Mouse (Mus musculus) adrenal gland (tissue): ENCODE measurements around the gene Ampd3.

Source experiments
- intact Hi-C: fragments of 180-260 bp; cut with DNase I; formaldehyde crosslinking; loops from one replicate; pipeline ENCODE4 v1.15.1; 2025
- long read RNA-seq, 2 experiments: library from polyadenylated mRNA; unstranded; transcript quantifications; one replicate each; pipeline ENCODE4 v2.0.0; 2020; ENCODE audit warnings: borderline replicate concordance in 1 of 2; ENCODE audit not compliant: insufficient replicate concordance in 1 of 2

The Ampd3 gene
- long read RNA-seq, experiment 1, partial matches to known transcripts = 3 of 8 reads
- long read RNA-seq, experiment 1, other reads (novel, unspliced or antisense) = 4 of 8 reads
- long read RNA-seq, experiment 2, partial matches to known transcripts = 7 of 7 reads
- long read RNA-seq, experiment 2, other reads (novel, unspliced or antisense) = 0 of 7 reads

DNA sequence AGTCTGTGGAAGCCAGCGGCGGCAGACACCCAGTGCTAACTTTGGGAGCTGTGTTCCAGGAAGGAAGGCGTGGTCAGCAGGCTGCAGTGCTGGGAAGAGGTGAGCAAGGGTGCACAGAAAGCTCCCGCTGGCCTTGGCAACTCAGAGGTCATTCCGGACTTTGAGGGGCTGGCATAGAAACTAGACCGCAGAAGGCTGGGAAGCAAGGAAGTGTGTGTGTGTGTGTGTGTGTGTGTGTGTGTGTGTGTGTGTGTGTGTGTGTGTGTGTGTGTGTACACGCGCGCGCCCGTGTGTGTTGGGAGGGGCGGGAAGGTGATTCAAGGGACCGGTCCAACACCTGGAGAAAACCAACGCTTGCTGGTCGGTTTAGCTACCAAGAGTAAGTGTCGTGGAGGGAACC lies at the start of gene Ampd3:
TSS of gene Ampd3 (plus strand) at position 206 of the 400 bp plus-strand sequence.
- intact Hi-C loops = no loop called here

DNA sequence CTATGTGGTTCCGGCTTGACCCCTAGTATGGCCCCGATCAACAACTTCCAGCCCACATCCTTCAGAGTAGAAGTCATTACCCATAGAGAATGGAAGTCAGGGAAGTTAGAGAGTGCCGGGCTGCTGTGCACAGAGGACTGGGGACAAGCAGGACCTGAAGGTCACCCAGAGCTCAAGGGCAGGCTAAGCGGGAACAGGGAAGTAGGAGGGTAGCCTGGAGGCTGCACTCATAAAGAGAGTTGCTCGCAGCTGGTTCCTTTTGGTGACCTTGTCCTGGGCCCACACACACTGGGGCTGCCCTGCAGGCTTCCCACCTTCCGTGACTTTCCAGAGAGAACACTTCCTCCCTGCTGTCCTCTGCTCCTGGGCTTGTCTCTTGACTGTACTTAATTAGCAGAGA lies 49.5 kb upstream of the Ampd3 start:
- intact Hi-C loops = no loop called here

DNA sequence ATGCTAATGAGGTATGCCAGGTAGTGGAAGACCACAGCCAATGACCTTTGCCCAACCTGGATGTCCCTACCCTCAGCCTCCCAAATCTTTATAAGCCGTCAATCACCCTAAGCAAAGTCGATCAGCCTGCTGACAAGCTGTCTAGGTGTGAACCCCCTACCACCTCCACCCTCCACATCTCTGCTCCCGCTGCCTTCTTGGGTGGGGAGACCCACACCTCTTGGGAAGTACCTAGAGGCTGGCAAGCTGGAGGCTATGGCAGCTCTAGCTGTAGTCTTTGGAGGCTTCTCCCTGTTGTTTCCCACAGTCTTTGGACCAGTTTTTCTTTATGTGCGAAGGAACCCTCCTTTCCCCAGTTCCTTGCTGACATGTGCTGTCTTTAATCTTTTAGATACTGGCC lies 48.1 kb upstream of the Ampd3 start:
- intact Hi-C loops = loop anchor here (5.0 kb wide), 1 partner anchor 217 kb away; no protein-coding TSS in a partner anchor

DNA sequence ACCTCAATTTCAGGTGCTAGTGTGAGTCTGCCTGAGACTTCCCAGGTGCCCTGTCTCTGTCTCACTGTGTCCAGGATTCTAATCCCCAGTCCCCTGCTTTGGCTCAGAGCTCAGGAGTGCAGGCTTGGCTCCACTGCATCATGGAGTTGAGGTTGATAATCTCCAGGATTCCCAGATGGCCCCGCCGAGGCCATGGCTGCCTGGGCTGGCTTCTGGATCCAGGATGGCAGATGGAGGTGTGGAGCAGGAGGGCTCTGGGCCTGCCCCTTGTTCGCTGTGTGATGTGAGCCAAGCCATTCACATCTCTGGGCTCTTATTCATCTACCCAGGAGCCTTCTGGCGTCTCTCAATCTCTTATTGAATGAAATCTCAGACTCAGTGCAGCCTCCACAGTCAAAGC lies 45.8 kb upstream of the Ampd3 start:
- intact Hi-C loops = loop anchor here (5.0 kb wide), 1 partner anchor 215 kb away; no protein-coding TSS in a partner anchor

DNA sequence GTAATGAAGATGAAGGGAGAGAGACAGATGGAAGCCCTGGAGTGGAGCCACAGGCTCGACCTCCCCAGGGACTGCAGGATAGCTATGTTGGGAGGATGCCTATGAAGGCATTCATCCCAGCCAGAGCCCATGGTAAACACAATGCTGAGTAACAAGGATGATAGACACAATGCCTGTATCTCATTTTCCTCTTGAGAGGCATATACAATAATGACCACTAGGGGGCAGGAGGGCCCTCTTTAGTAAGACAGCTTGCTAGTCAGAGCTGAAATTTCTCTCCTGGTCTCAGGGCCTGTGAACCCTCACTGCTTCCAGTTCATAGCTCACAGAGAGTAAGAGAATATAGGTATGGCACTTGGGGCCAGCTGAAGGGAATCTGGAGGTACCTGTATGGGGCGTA lies 41.0 kb upstream of the Ampd3 start:
- intact Hi-C loops = loop anchor here (1.0 to 2.0 kb wide), 2 partner anchors 74 to 288 kb away; no protein-coding TSS in a partner anchor

DNA sequence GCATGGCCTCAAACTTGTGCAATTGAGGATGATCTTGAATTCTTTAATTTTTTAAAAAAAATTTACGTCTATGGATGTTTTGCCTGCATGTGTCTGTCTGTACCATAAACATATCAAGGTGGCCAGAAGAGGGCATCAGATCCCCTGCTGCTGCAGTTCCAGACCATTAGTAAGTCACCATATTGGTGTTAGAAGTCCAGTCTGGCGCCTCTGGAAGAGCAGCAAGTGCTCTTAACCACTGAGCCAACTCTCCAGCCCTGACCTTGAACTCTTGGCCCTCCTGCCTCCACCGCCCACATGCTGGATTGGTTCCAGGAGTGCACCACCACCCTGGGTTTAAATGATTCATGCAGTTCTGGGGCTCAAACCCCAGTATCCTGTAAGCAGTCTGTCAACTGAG lies 39.1 kb upstream of the Ampd3 start:
- intact Hi-C loops = no loop called here

DNA sequence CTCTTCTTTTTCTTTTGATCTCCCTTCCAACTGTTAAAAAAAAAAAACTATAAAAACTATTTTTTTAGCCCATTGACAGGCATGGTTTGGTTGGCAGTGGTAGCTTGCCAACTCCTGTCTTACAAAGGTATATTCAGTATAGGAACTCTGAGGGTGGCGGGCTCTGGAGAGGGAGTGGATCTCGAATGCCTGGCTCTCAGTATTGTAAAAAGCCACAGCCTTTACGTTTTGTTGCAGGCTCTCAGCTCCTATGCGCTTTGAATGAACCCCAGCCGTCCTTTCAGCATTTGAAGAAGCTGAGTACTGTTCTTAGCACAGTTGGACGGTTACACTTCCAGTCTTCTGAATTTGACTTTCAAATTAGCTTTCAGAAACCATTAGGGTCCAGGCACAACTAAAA lies 38.7 kb upstream of the Ampd3 start:
- intact Hi-C loops = no loop called here

DNA sequence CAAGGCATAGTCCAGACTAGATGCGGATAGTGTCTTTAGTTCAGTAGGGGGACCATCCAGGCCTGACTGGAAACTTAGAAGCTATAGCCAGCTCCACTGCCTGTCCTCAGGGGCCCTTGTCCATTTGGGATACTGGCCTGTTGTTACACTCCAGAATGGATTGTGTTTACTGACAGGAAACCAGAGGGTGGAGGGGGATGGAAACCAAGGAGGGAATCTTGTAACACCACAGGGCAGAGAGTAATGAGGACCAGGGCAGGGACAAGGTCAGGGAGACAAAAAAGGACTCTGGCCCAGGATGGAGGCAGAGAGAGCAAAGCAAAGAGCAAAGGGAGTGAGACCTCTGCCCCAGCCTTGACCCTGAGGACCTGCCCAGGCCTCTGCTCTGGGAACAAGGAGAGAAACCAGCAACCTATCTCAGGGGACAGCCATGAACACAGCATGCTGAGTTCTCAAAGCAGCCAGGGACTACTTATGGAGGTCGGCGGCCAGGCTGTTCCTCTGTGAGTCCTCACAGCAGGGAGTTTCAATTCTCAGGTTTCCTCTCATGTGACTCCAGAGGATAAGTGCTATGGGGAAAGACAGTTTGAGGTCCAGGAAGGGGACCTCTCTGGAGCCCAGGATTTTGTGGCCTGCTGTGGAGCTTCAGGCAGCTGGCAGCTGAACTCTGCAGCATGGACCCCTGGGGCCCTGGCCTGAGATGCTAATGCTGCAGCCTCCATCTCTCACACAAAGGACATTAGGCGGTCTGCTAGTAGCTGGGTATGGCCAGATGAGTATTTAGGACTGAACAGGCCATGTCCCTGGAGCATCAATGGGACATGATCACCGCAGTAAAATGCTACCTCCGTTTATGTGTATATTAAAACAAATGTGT lies 36.7 kb upstream of the Ampd3 start:
- intact Hi-C loops = no loop called here

DNA sequence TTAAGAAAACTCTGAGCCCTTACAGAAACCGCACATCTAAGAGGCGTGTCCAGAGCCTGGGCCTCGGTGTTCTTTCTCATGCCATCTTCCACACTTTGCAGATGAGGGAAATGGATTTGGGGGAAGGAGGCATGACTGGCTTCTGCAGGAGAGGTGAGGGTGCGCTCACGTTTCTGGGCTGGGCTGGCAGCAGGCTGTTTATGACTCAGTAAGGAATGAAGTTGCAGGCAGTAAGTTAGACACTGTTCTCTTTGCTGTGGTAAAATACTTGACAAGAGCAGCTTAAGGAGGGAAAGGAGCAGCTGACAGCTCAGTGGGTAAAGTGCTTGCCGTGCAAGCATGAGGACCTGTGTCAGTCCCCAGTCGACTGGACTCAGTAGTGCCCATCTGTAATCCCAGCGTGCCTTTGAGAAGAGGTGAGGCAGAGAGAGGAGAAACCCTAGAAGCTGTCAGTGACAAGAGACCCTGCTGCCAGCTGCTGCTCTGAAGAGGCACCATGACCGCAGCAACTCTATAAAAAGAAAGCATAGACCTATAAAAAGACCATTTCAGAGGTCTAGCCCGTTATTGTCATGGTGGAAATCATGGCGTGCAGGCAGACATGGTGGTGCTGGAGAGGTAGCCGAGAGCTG lies 35.9 kb upstream of the Ampd3 start:
- intact Hi-C loops = no loop called here

DNA sequence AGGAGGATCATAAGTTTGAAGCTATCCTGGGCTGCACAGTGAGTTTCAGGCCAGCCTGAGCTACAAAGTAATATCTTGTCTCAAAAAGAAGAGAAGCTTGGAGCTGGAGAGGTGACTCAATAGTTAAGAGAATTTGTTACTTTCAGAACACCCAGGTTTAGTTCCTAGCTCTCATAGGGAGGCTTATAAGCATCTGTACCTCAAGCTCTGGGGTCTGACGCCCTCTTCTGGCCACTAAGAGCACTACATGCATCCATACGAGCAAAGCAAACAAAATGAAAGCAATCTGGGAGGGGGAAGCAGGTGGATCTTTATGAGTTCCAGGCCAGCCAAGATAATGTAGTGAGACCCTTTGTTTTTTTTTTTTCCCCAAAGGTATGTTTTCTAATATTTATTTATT lies 31.1 kb upstream of the Ampd3 start:
- intact Hi-C loops = no loop called here

DNA sequence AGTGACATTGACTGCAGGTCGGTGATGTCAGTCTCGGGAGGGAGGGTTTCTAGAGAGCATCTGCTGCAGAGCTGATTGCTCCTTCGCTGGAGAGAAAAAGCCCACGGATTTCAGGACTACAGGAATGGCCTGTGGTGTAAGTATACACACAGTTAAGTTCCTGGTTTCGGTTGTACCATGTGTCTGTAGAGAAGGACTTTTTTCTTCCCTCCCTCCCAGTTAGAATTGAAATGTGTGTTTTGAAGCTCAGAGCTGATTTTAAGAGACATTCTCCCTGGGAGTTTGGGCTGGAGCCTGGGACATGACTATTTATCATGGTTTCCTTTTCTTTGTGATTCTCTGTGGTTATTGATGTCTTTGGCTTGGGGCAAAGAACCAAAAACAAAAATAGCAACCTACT lies 28.2 kb upstream of the Ampd3 start:
- intact Hi-C loops = no loop called here

DNA sequence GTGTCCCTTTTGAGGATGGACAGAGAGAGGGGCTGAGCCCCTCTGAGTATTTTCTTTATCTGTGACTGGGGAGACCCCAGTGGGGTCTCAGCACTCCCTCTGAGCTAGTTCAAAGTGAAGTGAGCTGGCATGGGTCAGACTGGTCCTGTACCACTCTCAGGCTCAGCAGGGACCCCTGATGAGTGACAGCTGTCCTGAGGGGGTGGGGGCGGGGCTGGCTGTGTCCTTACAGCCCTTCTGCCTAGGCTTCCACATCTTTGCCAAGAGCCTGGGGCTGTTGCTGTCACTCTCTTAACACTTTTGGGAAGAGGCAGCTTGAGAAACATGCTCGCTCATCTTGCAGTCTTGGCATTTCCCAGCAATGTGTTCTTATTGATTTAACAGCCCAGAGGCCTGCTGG lies 27.8 kb upstream of the Ampd3 start:
- intact Hi-C loops = no loop called here

DNA sequence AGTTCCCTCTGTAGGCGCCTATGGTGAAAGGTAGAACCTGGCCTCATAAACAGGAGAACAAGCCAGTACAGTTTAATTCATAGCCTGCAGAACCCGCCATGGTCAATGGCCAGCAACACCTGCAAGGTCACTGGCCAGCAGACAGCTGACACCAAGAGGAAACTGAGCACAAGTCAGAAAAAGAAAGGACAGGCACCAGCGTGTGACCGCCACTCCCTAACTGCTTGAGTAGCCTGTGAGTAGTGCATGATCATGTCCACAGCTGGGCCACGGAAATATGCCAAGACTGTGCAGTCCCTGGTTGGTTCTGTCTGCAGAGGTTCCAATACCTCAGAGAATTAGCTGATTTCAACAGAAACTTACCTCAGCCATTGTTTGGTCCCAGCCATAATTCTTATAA lies 26.0 kb upstream of the Ampd3 start:
- intact Hi-C loops = no loop called here

DNA sequence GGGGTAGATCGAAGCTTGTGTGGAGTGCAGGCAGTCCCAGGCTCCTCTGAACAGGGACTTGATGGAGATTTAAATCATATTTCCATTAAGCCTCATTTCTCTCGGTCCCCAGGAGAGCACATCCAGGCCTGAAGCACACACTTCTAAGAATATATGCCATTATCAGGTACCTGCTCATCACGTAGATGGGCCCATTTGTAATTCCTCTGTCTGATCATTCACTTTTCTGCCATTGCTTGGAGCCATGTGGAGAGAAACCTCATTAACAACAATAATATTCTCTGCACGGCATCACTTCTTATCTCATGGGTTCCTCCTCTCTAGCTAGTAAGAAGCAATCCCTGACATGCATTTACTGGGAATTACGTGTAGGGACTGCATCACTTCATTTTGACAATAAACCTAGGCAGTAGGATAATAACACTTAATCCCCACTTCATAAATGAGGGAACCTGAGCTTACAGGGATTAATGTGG lies 21.9 kb upstream of the Ampd3 start:
- intact Hi-C loops = no loop called here

DNA sequence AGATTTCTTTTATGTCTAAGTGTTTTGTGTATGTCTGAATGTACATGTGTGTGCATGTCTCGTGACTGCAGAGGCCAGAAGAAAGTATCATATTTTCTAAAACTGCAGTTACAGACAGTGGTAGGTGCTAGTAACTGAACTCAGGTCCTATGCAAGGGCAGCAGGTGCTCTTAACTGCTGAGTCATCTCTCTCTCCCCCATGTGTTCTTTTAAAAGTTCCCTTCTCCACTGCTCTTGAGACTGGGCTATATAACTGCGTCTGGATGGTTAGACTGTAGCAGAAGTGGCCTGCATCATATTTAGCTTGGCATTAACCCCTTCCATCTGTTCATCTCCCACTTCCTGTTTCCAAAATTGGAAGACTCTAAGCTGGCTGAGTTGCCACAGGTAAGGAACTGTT lies 21.2 kb upstream of the Ampd3 start:
- intact Hi-C loops = no loop called here

DNA sequence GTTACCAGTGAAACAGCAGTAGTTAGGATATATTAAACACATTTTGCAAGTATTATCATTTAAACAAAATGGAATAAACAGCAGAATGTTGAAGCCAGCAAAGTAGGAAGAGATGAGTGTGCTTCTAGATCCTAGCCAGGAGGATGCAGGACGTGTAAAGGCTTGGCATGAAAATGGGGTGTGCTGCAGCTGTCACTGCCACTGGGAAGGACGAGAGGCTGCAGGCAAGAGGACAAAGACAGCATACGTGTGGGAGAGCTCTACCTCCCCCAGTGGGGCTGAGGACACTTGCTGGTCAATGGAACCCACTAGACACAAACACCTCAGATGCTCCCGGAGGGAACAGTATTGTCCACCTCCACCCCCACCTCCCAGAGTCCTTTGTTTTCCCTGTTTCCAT lies 17.2 kb upstream of the Ampd3 start:
- intact Hi-C loops = no loop called here

DNA sequence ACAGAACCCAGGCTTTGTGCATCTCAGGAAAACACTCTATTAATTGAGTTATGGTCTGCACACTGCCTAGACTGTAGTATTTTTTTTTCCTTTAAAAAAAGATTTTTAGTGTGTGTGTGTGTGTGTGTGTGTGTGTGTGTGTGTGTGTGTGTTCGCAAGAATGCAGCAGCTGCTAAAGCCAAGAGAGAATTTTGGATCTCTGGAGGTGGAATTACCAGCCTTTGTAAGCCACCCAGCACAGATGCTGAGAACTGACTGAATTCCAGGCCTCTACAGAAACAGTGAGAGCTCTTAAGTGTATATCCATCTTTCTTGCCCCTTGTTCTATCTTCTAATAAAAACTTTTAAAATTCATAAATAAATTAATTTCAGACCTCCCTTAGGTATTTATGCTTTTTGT lies 16.4 kb upstream of the Ampd3 start:
- intact Hi-C loops = no loop called here

DNA sequence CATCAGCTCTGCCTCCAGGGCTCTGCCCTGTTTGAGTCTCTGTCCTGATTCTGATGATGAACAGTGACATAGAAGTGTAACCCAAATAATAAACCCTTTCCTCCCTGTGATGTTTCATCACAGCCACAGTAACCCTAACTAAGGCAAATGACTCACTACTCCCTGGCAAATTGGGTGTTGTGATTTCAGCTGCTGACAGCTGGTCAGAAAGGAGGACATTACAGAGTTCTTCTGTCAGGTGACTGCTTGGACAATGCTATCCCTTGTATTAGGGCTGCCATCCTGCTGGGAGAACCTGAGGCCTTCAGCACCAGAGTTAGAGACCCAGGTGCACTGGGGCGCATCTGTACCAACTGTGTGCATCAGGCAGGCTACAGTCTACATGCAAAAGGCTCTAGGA lies 14.7 kb upstream of the Ampd3 start:
- intact Hi-C loops = no loop called here

DNA sequence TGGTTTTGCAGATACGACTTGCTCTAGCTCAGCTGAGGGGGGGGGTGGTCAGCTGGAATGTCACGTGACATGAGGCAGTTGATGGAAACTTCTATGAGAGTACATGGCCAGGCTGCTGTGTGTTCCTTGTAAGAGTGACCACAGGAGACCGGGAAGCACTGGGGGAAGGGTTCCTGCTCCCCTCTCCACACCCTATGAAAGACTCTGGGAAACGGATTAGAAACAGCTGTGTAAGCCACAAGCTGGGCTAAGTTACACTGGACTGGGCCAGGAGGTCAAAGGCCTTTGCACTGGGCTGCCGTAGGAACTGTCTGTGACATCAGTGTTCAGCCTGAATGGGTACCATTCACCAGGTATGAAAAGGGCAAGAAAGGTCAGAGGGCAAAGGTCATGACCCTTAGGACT lies 14.1 kb upstream of the Ampd3 start:
- intact Hi-C loops = no loop called here

DNA sequence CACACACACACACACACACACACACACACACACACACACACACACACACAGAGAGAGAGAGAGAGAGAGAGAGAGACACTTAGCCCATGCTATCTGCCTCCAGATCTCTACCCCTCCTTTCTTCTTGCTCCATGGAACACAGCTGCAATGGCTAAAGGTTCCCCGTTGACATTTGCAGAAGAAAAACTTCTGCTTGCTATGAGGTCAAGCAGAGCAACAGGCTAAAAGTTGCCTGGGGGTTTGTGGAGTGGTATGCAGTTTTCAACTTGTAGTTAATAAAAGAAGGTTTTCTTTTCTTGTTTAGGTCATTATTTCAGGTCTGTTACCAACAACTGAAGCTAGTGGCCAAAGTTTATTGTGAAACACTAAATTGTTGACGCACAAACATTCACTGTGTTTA lies 11.6 kb upstream of the Ampd3 start:
- intact Hi-C loops = no loop called here

DNA sequence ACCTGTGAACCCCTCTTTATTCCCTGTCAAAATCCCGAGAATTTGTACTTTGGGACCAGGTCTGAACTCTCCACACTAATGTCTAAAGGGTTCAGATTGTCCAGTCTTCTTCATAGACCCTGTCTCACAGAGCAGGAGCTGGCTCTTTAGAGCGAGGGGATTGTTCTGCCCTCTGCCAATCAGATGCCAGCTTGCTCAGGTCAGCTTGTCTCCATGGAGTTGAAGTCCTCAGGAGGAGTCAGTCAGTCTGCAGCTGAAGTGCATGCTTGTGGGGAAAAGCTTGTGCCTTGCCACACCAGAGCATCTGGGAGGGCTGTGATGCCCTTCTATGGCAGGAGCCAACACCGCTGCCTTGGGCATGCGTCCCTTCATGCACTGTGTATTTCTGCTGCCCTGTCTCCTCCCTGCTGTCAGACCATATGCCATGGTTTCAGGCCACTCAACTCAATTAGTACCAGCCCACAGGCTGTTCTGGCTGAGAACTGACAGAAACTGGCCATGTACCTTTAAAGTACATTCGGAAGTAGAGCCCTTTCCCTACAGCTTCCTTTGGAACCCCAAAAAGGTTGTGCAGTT lies 5.3 kb upstream of the Ampd3 start:
- intact Hi-C loops = no loop called here
